Mouse (Mus musculus): Measurements from ENCODE around the gene Dll4.
A peak's percentile ranks its signal among the peaks of the same experiment; 100 is the strongest.

The Dll4 gene

DNA sequence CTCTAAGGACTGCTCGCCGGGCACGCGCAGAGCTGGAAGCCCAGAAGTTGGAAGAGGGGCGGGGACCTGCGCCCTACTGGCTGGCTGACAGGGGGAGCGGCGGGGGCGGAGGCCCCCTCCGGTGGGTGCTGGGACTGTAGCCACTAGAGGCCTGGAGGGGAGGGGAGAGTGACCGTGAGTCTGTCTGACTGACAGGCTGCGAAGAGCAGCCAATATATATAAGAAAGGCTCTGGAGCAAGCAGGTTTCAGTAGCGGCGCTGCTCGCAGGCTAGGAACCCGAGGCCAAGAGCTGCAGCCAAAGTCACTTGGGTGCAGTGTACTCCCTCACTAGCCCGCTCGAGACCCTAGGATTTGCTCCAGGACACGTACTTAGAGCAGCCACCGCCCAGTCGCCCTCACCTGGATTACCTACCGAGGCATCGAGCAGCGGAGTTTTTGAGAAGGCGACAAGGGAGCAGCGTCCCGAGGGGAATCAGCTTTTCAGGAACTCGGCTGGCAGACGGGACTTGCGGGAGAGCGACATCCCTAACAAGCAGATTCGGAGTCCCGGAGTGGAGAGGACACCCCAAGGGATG lies at the start of gene Dll4:
Gene Dll4, plus strand, starts transcription at position 217 of the 576 bp plus-strand sequence.
- DNase-seq, result no peak

DNA sequence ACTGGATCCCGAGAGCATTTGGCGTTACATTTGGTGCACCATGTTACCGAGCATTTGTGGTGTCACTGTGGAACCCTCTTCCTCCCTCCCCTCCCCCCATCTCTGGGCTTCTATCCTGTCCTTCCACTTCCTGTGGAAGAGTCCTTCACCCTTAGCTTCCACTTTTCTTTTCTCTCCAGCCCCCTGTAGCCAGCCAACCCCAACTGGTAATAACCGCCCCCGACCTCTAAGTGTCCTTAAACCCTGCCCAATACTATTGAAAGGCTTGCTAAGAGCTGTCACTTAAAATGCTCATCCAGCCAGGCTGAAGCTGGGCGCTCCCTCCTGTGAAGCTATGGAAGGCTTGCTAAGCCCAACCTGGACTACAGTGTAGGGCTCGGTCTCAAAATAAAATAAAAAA lies 48.7 kb upstream of the Dll4 start:
- no peak for DNase-seq

DNA sequence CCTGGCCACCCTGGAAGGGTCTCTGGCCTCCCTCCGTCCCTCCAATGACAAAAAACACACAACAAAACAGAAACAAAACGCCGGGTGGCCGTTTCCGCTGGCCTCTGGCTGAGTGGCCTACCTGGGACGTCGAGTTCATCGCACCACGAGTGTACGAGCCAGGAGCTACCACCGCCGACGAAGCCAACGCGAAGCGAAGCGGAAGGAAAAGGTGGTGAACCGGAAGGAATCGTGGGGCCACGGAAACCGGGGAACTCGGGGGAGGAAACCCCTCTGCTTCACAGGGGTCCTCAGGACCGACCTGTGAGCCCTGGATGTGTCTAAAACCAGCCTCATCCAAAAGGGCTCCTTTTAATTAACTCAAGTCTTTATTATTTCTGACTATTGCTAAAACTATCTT lies 47.8 kb upstream of the Dll4 start:
- no peak for DNase-seq

DNA sequence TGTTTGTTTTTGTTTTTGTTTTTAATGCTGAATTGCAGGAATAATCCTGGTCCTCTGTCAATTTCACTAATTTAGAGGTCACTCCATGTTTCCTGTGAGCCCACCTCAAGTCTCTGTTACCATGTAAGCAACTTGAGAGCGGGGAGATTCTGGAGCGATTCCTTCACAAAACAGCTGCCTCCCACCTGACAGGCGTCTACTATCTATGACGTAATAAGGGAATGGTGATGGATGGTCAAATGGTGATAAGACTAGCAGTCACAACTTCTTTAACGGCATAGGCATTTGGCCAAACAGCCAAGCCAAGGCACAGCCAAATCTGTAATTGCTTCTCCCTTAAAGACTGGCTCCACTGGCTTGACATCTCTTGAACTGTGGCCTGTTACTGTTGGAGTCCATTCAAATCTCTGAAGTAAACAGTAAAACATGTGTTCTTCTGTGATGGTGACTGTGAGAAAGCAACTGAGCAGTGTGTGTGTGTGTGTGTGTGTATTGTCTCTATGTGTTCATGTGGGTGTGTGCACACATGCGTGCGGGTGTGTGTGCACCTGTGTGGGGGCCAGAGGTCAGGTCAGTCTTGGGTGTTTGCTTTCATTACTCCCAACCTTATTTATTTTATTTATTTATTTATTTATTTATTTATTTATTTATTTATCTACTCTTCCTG lies 43.6 kb upstream of the Dll4 start:
- DNase-seq, result no peak

DNA sequence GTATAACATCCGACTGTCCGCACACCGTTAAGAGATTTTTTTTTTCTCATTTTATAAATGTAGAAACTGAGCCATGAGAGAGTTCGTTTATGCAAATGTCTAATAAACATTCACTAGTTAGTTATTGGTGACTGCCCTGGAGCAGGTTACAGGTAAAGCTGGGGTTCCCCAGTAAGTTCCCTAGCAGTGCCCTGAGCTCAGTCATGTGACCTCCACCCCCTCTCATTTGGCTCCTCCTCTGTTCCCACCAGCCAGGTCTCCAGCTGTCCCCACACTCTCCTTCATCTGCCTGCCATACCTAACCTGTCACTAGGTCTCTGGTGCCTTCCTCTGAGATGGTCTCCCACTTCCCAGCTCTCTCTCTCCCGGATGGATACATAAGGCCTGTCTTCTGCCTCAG lies 38.2 kb upstream of the Dll4 start:
- DNase-seq, result no peak

DNA sequence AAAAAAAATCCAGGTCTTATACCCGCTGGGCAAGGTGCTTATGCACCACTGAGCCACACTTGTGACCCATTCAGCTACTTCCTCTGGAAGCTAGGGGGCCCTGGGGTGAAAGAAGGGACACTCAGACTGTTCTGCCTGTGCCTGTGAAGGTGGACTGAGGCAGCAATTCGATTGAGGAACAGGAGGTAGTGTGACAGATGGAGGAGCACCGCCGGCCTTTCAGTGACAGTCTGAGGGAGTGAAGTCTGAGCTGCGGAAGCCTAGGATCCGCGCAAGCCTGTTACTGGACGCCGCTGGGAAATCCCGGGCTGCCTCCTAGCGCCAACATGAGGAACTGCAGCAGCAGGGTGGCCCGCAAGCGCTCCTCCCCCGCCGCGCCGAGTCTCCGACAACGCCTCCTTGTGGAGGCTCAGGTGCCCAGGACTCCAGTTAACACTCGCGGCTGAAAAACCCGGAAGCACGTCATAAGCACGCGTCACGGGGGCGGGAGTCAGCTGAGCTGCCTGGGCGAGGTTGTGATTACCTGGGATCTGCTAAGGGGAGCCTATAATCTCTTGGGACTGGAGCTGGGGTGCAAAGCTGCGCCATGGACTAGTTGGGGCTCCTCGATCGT lies 37.2 kb upstream of the Dll4 start, which contains the start of gene Vps18:
Gene Vps18, plus strand, starts transcription at position 471 of the 613 bp plus-strand sequence.
- DNase-seq, result peak; percentile 90 to 91

DNA sequence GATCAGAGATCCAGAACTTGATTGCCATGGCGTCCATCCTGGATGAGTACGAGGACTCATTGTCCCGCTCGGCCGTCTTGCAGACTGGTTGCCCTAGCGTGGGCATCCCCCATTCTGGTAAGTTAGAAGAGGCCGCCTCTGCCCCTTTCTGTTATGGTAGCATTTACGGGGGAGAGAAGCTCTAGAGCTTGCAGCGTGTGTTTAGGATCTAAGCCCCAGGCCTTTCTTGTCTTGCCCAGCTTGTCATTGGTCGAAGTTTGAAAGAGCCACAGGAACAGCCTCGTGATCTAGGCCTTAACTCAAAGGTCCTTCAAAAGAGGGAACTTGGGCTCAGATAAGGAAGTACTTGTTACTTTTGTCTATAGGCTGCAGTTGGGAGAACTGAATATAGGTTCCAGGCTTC lies 36.6 kb upstream of the Dll4 start:
- DNase-seq, result no peak

DNA sequence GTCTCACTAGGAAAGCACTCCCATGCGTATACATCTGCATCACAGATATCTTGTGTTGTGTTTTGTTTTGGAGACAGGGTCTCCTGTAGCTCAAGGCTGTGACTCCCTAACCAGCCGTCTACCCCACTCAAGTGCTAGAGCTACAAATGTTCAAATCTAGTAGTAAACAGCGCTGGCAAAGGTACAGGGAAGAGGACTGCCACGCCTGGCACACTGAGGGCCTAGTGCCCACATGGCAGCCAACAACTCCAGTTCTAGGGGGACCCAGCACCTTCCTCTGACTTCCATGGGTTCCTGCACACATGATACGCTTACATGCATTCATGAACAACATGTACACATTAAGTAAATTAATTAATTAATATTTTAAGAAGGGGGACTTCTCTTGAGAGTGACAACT lies 33.3 kb upstream of the Dll4 start:
- DNase-seq, result no peak

DNA sequence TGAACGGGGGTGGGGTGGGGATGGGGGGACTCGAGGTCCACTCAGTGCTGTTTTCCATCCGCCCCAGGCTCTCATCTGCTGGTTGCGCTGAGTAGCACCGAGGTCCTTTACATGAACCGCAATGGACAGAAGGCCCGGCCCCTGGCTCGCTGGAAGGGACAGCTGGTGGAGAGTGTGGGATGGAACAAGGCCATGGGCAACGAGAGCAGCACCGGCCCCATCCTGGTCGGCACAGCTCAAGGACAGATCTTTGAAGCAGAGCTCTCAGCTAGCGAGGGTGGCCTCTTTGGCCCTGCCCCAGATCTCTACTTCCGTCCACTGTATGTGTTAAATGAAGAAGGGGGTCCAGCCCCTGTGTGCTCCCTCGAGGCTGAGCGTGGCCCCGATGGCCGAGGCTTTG lies 32.7 kb upstream of the Dll4 start:
- no peak for DNase-seq

DNA sequence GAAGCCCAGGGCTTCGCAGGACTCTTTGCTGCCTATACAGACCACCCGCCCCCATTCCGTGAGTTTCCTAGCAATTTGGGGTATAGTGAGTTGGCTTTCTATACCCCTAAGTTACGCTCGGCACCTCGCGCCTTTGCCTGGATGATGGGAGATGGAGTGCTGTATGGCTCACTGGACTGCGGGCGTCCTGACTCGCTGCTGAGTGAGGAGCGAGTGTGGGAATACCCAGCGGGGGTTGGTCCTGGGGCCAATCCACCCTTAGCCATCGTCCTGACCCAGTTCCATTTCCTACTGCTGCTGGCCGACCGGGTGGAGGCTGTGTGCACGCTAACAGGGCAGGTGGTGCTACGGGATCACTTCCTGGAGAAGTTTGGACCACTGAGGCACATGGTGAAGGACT lies 32.3 kb upstream of the Dll4 start:
- DNase-seq, result no peak

DNA sequence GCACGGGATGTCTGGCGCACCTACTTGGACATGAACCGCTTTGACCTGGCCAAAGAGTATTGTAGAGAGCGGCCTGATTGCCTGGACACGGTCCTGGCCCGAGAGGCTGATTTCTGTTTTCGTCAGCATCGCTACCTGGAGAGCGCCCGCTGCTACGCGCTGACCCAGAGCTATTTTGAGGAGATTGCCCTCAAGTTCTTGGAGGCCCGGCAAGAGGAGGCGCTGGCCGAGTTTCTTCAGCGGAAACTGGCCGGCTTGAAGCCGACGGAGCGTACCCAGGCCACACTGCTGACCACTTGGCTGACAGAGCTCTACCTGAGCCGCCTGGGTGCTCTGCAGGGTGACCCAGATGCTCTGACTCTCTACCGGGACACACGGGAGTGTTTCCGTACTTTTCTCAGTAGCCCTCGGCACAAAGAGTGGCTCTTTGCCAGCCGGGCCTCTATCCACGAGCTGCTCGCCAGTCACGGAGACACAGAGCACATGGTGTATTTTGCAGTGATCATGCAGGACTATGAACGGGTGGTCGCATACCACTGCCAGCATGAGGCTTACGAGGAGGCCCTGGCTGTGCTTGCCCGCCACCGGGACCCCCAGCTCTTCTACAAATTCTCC lies 31.7 kb upstream of the Dll4 start:
- no peak for DNase-seq

DNA sequence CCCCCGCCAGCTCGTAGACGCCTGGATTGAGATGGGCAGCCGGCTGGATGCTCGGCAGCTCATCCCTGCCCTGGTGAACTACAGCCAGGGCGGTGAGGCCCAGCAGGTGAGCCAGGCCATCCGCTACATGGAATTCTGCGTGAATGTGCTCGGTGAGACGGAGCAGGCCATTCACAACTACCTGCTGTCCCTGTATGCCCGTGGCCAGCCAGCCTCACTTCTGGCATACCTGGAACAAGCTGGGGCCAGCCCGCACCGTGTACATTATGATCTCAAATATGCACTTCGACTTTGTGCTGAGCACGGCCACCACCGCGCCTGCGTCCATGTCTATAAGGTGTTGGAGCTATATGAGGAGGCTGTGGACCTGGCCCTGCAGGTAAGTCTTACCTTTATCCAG lies 31.2 kb upstream of the Dll4 start:
- DNase-seq, result no peak

DNA sequence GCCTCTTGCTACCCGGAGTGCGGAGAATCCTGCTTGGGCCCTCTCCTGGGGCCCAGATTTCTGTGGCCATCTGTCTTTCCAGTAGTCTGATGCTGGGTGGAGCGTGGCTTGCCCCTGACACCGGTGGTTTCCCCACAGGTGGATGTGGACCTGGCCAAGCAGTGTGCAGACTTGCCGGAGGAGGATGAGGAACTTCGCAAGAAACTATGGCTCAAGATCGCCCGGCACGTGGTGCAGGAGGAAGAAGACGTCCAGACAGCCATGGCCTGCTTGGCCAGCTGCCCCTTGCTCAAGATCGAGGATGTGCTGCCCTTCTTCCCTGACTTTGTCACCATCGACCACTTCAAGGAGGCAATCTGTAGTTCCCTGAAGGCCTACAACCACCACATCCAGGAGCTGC lies 28.8 kb upstream of the Dll4 start:
- DNase-seq, result no peak

DNA sequence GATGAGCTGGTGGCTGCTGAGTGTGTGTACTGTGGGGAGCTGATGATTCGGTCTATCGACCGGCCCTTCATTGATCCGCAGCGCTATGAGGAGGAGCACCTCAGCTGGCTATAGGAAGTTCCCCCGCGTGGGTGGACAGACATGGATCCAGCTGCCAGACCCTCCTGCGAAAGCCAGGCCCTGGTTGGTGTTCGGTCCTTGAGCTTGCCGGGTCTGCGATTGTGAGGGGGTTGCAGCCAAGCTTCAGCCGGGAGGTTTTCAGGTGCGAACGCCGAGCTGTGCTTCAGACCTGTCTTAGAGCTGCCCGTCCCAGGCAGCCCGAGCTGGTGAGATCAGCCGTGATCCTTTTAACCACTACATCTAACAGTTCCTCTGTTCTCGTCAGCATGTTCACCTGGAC lies 28.1 kb upstream of the Dll4 start:
- no peak for DNase-seq

DNA sequence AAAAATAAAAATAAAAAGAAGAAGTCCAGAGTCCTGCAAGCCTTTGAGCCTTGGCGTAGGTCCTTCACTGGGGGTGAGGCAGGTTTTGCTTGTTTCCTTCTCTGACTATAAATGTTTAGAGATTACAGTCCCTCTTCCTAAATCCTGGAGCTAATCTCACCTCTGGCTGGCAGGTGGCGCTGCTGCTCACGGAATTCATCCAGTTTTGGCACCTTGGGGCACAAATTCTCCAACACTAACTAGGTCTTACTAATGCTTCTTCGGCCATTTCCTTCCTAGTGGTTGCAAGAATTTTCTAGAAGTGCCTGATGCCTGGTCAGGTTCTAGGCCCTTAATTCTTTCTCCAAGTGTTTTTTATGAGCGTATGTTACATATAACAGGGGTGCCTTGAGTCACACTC lies 27.3 kb upstream of the Dll4 start:
- peak; percentile 30 to 39 for DNase-seq

DNA sequence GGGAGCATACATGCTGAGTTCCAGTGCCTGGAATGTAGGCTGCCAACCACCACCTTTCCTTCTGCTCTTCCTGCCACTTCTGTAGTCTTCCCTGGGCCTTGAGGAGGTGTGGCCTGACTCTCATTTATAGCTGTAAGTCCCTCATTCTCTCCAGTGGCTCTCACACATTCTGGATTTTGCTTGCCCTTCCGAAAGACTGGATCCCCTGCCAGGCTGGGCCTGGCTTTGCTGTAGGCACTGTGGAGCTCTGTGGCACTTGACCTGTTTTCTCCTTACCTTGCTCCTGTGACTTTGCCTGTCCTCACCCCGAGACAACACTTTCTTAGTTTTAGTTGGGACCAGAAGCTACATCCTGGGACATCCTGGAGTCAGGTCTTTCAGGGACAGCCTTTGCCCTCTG lies 26.7 kb upstream of the Dll4 start:
- DNase-seq, result no peak

DNA sequence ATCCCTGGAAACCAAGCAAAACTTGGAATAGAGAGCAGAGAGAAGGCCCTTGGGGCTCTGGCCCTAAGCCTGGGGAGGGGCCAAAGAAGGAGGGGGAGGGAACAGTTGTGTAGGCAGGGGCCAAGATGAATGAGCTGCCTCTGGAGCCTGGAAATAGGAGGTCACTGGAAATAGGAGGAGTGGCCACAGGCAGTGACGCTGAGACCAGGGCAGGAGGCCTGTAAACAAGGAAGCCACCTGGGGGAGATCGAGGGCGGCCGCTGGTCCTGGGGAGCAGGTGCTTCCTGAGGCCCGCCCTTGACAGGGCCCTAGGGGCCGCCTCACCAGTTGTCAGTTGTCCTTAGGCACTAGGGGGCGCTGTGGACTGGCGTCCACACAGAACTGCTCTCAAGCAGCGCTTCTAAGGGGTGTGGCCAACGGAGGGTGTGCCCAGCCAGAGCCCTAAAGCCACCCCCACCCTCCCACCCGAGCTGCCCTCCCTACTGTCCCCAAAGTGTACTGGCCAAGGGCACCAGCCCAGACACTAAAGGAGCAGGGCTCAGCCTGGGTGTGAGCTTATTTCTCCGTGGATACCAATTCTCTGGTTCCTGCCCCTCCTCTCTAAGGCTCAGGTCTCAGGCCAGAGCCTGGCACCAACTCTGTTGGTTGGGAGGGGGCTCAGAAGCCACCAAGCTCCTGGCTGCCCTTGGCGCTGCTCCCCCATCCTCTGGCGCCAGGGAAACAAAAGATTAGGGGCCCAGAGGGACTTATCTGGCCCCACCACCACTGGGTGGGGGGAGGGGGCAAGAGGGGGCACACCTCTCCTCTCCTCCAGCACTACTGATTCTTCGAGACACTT lies 25.4 kb upstream of the Dll4 start:
- peak; percentile 83 to 86 for DNase-seq

DNA sequence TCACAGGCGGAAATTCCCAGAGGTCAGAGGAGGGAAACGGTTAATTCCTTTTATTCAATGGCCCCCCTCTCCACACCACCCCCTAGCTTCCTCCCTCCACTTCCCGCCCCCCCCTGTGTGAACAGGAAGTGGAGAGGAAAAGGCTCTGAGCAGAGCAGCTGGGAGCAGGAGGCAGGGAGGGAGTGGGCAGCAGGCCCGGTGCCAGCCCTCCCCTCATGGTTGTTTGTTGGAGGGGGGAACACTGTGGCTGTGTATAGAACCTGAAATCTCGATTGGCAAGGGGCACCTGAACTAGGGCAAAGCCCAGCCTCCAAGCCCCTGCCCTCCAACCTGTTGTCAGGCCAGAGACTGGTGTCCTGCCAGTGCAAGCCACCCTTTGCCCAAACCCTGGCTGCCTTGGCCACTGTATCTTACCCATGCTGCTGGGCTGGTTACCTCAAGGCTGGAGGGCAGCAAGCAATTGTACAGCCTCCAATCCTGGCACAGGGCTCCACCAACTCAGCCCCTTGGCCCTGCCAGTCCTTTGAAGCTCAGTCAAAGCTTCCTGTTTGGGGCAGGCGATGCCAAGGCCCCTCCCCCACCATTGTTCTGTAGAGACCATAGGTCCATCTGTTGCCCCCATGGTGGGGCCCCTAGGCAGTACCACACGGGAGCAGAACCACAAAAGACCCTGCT lies 24.6 kb upstream of the Dll4 start:
- DNase-seq, result peak; percentile 55 to 69

DNA sequence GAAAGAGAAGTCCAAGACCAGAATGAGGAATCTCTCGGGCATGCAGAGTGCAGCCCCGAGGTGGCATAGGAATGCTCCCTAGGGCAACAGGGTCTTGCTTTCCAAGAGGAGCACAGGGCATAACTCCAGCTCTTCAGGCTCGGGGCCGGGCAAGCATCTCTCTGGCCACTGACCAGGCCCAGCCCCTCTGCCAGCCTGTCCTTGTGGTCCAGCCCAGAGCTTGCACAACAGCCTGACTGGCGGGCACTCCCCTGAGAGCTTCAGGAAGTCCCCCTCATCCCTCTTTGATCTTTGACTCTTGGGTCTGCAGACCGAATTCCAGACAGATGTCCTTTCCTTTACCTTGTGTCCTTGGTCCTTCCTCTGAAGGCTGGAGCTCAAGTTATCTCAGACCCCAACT lies 22.7 kb upstream of the Dll4 start:
- no peak for DNase-seq

DNA sequence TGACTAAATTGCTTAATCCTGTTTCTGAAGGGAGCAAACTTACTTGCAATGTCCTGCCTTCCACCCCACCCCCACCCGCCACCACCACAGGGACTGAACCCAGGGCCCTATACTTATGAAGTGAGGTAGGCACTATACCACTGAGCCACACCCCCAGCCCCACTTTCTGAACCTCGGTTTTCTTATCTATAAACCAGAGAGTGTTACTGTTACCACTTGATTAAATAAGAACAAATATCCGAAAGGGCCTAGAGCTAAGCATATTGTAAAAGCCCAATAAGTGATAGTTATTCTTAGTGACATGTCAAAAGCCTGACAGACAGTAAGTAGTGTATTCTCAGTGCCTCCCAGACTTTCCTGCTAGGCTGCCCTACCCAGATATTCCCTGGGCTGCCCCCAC lies 21.2 kb upstream of the Dll4 start:
- no peak for DNase-seq

DNA sequence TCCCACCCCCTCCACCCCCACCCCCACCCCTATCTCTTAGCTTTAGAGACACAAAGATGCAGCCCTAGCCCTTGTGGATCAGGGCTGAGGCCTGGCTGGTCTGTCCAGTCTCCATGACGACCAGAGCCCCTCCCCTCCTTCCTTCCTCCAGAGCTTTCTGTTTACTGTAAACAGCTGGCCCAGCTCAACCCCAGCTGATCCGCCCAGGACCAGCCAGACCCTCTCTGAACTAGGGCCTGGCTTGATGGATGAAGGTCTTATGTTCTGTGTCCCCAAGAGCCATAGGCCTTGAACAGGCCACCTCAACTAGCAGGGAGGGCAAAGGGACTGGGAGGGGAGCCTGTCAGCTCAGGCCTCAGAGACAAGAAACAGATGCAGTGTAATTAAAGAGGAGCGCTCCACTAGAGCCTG lies 20.8 kb upstream of the Dll4 start:
- no peak for DNase-seq

DNA sequence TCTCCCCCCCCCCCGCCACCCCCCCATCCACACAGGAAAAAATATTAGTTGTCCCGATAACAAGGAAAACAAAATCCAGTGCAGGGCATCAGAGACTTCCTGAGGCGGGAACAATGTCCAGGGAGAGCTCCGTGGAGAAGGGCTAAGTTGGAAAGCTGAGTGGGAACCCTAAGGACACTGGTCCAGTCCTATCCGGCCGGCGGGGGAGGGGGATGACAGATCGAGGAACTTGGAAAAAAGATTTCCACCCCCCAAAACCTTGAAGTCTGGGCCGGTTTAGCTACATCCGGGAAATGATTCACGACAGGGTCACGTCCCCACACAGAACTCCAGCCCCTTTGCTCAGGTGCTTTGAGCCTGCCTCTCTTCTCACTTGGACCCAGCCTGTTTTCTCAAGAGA lies 14.0 kb upstream of the Dll4 start:
- DNase-seq, result no peak

Measured in thymus, adult 18-20 months (tissue).